Mouse (Mus musculus) lung, postnatal 10 days (tissue): ENCODE measurements at regions not wholly inside any gene's neighbourhood (a gene's known extent, or its start where the extent isn't known, plus 50 kb on each side); places are given as distances from the start of the nearest gene placed in this dataset.
"Not testable (repeated sequence)": the region's sequence is repeated elsewhere in the genome, so short reads cannot be mapped to it uniquely, and the experiment has no call there.

Experiments
- DNase-seq: peaks from one replicate; pipeline ENCODE4 v3.0.0; 2021

DNA sequence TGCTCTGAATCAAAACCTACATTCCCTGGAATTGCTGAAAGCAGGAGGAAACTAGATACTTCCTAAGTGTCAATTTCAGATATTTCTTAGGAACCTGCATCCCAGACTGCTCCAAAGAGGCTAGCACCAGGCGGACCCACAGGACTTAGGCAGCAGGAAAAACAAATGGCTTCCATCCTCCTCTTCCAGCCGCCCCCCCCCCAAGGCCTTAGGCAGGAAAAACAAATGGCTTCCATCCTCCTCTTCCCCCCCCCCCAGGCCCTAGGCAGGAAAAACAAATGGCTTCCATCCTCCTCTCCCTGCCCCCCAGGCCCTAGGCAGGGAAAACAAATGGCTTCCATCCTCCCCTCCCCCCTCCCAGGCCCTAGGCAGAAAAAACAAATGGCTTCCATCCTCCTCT, 64.5 kb upstream of the Nap1l2 start:
- DNase-seq: no peak

- not testable (repeated sequence) for DNase-seq
Measured at GRCm38 (mm10) chrX:103251478-103251877, 65.0 kb upstream of the Nap1l2 start.

DNA sequence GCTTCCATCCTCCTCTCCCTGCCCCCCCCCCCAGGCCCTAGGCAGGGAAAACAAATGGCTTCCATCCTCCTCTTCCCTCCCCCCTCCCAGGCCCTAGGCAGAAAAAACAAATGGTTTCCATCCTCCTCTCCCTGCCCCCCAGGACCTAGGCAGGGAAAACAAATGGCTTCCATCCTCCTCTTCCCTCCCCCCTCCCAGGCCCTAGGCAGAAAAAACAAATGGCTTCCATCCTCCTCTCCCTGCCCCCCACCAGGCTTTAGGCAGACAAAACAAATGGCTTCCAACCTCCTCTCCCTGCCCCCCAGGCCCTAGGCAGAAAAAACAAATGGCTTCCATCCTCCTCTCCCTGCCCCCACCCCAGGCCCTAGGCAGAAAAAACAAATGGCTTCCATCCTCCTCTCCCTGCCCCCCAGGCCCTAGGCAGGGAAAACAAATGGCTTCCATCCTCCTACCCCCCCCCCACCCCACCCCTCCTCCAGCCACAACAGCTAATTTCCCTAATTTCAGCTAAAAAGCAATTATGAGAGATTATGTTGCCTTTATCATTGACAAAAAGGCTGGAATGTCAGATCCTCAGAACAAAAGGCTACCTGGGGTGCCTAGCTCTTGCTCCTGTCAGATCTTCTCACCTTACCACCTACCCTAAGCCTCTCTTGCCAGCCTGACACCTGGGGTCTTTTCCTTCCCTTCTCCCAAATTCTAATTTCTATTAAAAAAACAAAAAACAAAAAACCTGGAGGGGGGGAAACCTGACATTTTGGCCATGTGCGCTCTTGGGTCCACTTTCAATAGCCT, 65.8 kb upstream of the Nap1l2 start:
- not testable (repeated sequence) for DNase-seq

DNA sequence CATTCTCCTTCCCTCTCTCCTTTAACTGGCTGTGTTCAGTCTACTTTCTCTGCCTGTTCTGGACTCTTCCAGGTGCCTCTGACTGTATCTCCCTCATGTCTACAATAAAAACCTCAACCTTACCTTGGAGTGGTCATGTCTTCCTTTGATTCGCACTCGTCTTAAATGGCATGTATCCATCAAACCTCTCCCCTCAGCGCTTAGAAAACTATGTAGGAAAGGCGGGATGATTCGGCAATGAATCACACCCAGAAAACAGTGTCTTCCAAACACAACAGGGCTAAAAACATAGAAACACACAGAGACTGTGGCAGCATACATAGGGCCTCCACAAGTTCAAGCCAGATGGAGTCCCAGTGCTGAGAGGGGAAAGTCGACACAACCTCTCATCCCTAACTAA, 66.4 kb upstream of the Nap1l2 start:
- DNase-seq: no peak

DNA sequence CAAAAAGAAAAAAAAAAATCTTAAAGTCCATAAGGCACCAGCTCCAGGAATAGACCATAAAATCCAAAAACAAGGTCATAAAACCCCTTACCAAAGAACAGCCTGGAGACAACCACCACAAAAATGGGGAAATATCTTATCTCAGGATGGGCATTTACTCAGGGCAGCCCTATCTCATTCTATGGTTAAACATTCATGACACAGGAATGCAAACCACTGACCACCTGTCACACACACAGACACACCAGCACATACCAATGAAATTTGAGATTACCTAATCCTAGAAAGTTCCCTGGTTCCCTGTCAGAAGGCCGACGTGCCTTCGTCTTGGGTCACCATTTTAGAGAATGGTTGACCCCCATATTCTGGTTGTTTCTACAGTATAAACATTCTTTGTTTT, 66.3 kb upstream of the Cdx4 start:
- DNase-seq: no peak

DNA sequence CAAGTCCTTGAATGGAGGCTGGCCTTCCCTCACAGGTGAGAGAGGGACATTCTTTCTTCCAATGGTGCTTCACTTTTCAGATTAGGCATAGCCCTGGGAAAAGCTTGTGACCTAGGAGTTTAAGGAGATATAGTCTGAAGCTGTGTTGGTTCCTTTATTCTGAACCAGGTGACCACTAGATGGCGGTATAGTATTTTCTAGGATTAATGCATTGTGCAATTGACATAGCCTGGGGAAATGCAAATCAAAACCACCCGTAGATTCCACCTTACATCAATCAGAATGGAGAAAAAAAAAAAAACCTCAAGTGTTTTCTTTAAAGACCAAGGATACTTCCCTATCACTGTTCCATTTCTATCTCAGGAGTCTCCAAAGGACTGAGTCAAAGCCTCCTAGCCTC, 61.3 kb upstream of the Cdx4 start:
- peak; percentile 29 for DNase-seq
